In genomic region chr5:132923365-132923764, GRCm38 (mm10) we compare ENCODE assay signal across 10 mouse cellular contexts.
DNase-seq lines count a peak whose midpoint lies in the region; ATAC-seq and TF ChIP-seq lines count a peak whose summit lies in the region.
"Had no signal": no experiment of that assay in that cellular context is flagged by ENCODE, and none has a peak within 500 bp of the region (broad histone marks: within the 10 kb centered on the region; RNA-seq: fewer than 3 reads in every experiment).

No protein-coding gene starts in this region.

- H3K27ac ChIP-seq in forebrain, embryonic 10.5 days: no peak overlapping the region
- no peak overlapping the region for H3K27ac ChIP-seq in forebrain, embryonic 14.5 days (ENCODE audit: low read depth, low read length)
- H3K27ac ChIP-seq in lung, embryonic 15.5 days: no peak overlapping the region
- no peak overlapping the region for H3K27ac ChIP-seq in intestine, embryonic 15.5 days
- no peak overlapping the region for H3K27ac ChIP-seq in stomach, embryonic 14.5 days (ENCODE audit: low read length)
- H3K27ac ChIP-seq: embryonic facial prominence, embryonic 13.5 days had no signal

- peaks cover 11% of the 10 kb centered on the region for H3K9me3 ChIP-seq in forebrain, embryonic 10.5 days
- H3K9me3 ChIP-seq in forebrain, embryonic 14.5 days (replicated peaks; ENCODE audit: control insufficient read depth, low read length): peaks cover 9% of the 10 kb centered on the region
- H3K9me3 ChIP-seq in lung, embryonic 15.5 days: no peaks in the 10 kb centered on the region
- H3K9me3 ChIP-seq in intestine, embryonic 15.5 days: peaks cover 4% of the 10 kb centered on the region; the same call in 1 of the 2 replicates
- no peaks in the 10 kb centered on the region; the same call in 1 of the 2 replicates for H3K9me3 ChIP-seq in stomach, embryonic 14.5 days (ENCODE audit: control insufficient read depth, low read depth, low read length)

- no peak for TF ChIP-seq POLR2A in lung, adult 2 months (IDR thresholded peaks at IDR 0.05; ENCODE audit: borderline replicate concordance, extremely low read depth, low read depth, low read length)

- ATAC-seq in forebrain, embryonic 14.5 days: no peak
- ATAC-seq in lung, embryonic 15.5 days (ENCODE audit: borderline replicate concordance, extremely low read depth, low FRiP score, low TSS enrichment): peak; percentile 93
- peak; percentile 66 for ATAC-seq in intestine, embryonic 15.5 days
- ATAC-seq in stomach, embryonic 14.5 days (ENCODE audit: insufficient number of reproducible peaks, insufficient read depth, low FRiP score, low read depth): peak; percentile 84

- peak; percentile 16 for DNase-seq in forebrain, embryonic 10.5 days (ENCODE audit: extremely low spot score, low spot score)
- no peak for DNase-seq in forebrain, embryonic 14.5 days (ENCODE audit: low spot score)
- DNase-seq in lung, adult 2 months: no peak
- no peak for DNase-seq in spleen, postnatal 4 days (ENCODE audit: low spot score in 2 of 2)
- DNase-seq in adrenal gland, adult 8-10 months: no peak
- DNase-seq: thymus, postnatal 4 days had no signal

- no peak overlapping the region for H3K4me2 ChIP-seq in forebrain, embryonic 14.5 days (ENCODE audit: low read length)
- H3K4me2 ChIP-seq in lung, embryonic 15.5 days: no peak overlapping the region
- no peak overlapping the region for H3K4me2 ChIP-seq in intestine, embryonic 15.5 days (replicated peaks)
- no peak overlapping the region for H3K4me2 ChIP-seq in stomach, embryonic 14.5 days (replicated peaks; ENCODE audit: low read depth, low read length)
- H3K4me2 ChIP-seq: embryonic facial prominence, embryonic 13.5 days had no signal

- no peaks in the 10 kb centered on the region for H3K27me3 ChIP-seq in forebrain, embryonic 10.5 days (ENCODE audit: poor library complexity, severe bottlenecking)
- no peaks in the 10 kb centered on the region for H3K27me3 ChIP-seq in forebrain, embryonic 14.5 days (replicated peaks; ENCODE audit: control insufficient read depth, insufficient read depth, low read length)
- H3K27me3 ChIP-seq in lung, embryonic 15.5 days: no peaks in the 10 kb centered on the region
- H3K27me3 ChIP-seq in intestine, embryonic 15.5 days (replicated peaks): no peaks in the 10 kb centered on the region
- no peaks in the 10 kb centered on the region for H3K27me3 ChIP-seq in stomach, embryonic 14.5 days (ENCODE audit: control insufficient read depth, insufficient read depth, low read length)
- H3K27me3 ChIP-seq: embryonic facial prominence, embryonic 13.5 days had no signal

- no peak overlapping the region for H3K9ac ChIP-seq in forebrain, embryonic 14.5 days (ENCODE audit: low read length)
- H3K9ac ChIP-seq in lung, embryonic 15.5 days: no peak overlapping the region
- no peak overlapping the region for H3K9ac ChIP-seq in intestine, embryonic 15.5 days
- H3K9ac ChIP-seq in stomach, embryonic 14.5 days (replicated peaks; ENCODE audit: low read depth, low read length): no peak overlapping the region
- H3K9ac ChIP-seq: embryonic facial prominence, embryonic 13.5 days had no signal

- 52% methylated on average over 4 of the region's 4 CpGs for WGBS in forebrain, embryonic 10.5 days
- WGBS in forebrain, embryonic 14.5 days: 58% methylated on average over 4 of the region's 4 CpGs
- 3% methylated on average over 4 of the region's 4 CpGs for WGBS in lung, embryonic 15.5 days
- WGBS in lung, adult 2 months: 3% methylated on average over 4 of the region's 4 CpGs
- 15% methylated on average over 4 of the region's 4 CpGs for WGBS in intestine, embryonic 15.5 days
- 13% methylated on average over 4 of the region's 4 CpGs for WGBS in stomach, embryonic 14.5 days

- no peaks in the 10 kb centered on the region for H3K36me3 ChIP-seq in forebrain, embryonic 10.5 days (replicated peaks)
- H3K36me3 ChIP-seq in forebrain, embryonic 14.5 days (ENCODE audit: control insufficient read depth, insufficient read depth, low read length): no peaks in the 10 kb centered on the region
- H3K36me3 ChIP-seq in lung, embryonic 15.5 days: no peaks in the 10 kb centered on the region
- H3K36me3 ChIP-seq in intestine, embryonic 15.5 days: no peaks in the 10 kb centered on the region
- H3K36me3 ChIP-seq in stomach, embryonic 14.5 days (ENCODE audit: control insufficient read depth, insufficient read depth, low read length): no peaks in the 10 kb centered on the region
- H3K36me3 ChIP-seq: embryonic facial prominence, embryonic 13.5 days had no signal

- peaks cover 17% of the 10 kb centered on the region for H3K4me1 ChIP-seq in forebrain, embryonic 10.5 days
- 0 out of 2 replicates have a peak, but pooled peaks cover 3% of the 10 kb centered on the region for H3K4me1 ChIP-seq in forebrain, embryonic 14.5 days (ENCODE audit: control insufficient read depth, insufficient read depth, low read length)
- H3K4me1 ChIP-seq in lung, embryonic 15.5 days: peaks cover 16% of the 10 kb centered on the region
- no peaks in the 10 kb centered on the region for H3K4me1 ChIP-seq in lung, adult 2 months (ENCODE audit: control insufficient read depth, insufficient read depth, low read length)
- peaks cover 8% of the 10 kb centered on the region; the same call in 1 of the 2 replicates for H3K4me1 ChIP-seq in intestine, embryonic 15.5 days (replicated peaks)
- 0 out of 2 replicates have a peak, but pooled peaks cover 3% of the 10 kb centered on the region for H3K4me1 ChIP-seq in stomach, embryonic 14.5 days (ENCODE audit: control insufficient read depth, insufficient read depth, low read length)

- H3K4me3 ChIP-seq in forebrain, embryonic 10.5 days: no peak overlapping the region
- no peak overlapping the region for H3K4me3 ChIP-seq in forebrain, embryonic 14.5 days (ENCODE audit: low read depth, low read length)
- H3K4me3 ChIP-seq in lung, embryonic 15.5 days: no peak overlapping the region
- H3K4me3 ChIP-seq in lung, adult 2 months (replicated peaks; ENCODE audit: extremely low read depth, low read depth, low read length): no peak overlapping the region
- no peak overlapping the region for H3K4me3 ChIP-seq in intestine, embryonic 15.5 days (replicated peaks)
- no peak overlapping the region for H3K4me3 ChIP-seq in stomach, embryonic 14.5 days (ENCODE audit: low read depth, low read length)
- H3K4me3 ChIP-seq: embryonic facial prominence, embryonic 13.5 days had no signal

- TF ChIP-seq CTCF in lung, adult 2 months (IDR thresholded peaks at IDR 0.05; ENCODE audit: insufficient read depth, low read length): no peak
